Mouse (Mus musculus): ENCODE results near the gene Olfr1124. TPM values are rescaled to one million over a fixed set of nuclear protein-coding genes. Genes with fewer than 3 reads are reported as not detected.

The Olfr1124 gene
- polyA plus RNA-seq, 1 experiment, result not detected

DNA sequence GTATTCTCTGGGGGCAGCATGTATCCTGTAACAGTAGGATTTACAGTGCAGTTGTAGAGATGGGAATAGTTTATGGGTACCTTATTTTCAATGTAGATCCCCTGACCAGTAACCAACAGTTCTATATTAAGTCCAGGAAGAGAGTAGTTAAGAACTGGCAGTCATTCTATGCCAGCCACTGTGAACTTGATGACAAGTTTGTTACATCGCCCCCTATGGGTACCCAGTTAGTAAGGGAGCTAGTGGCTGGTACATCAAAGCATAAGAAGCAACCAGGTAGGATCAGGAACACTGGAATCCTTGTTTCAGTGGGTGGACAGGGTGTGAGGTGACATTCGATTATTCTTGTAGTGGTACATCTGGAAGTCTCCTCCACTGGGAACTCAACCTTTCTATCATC lies 52.2 kb downstream of the Olfr1124 start:
- Histone ChIP-seq H3K79me2 (ENCODE audit: control insufficient read depth, insufficient read depth) (no peaks in the 10 kb centered on the region), H3ac (ENCODE audit: control insufficient read depth, insufficient read length) (no peak overlapping the region), H3K36me3 (ENCODE audit: control insufficient read depth, insufficient read depth) (no peaks in the 10 kb centered on the region), H3K27me3 (ENCODE audit: control insufficient read depth, insufficient read depth, insufficient read length) (no peaks in the 10 kb centered on the region), H3K4me3 (no peak overlapping the region), H3K4me2 (ENCODE audit: low read depth) (no peak overlapping the region)
- TF ChIP-seq MYOG (IDR thresholded peaks at IDR 0.05; ENCODE audit: control insufficient read depth in 1 of 3, insufficient read depth in 1 of 3, insufficient read length in 2 of 3, low read depth in 2 of 3) (no peak), POLR2AphosphoS2 (IDR thresholded peaks at IDR 0.05; ENCODE audit: insufficient read length, low read depth) (no peak), SRF (IDR thresholded peaks at IDR 0.05; ENCODE audit: control insufficient read depth, insufficient read length, low read depth) (no peak), MAX (IDR thresholded peaks at IDR 0.05; ENCODE audit: low read depth) (no peak)

Other genes with a start within 250 kb of the Olfr1124 start
- gene Olfr1112, start 242.5 kb upstream of the Olfr1124 start, polyA plus RNA-seq (2012; fragmentation: generic; extraction: Trizol), result not detected
- not detected for gene Olfr1113, start 221.3 kb upstream of the Olfr1124 start, polyA plus RNA-seq (2012; fragmentation: generic; extraction: Trizol)
- not detected for gene Olfr1115, start 182.3 kb upstream of the Olfr1124 start, polyA plus RNA-seq (2012; fragmentation: generic; extraction: Trizol)
- not detected for gene Olfr1116, start 162.7 kb upstream of the Olfr1124 start, polyA plus RNA-seq (2012; fragmentation: generic; extraction: Trizol)
- not detected for gene Olfr1118, start 122.7 kb upstream of the Olfr1124 start, polyA plus RNA-seq (2012; fragmentation: generic; extraction: Trizol)
- not detected for gene Olfr1120, start 75.5 kb upstream of the Olfr1124 start, polyA plus RNA-seq (2012; fragmentation: generic; extraction: Trizol)
- gene Olfr1121, start 60.4 kb upstream of the Olfr1124 start, polyA plus RNA-seq (2012; fragmentation: generic; extraction: Trizol), result not detected
- gene Olfr1122, start 44.4 kb upstream of the Olfr1124 start, polyA plus RNA-seq (2012; fragmentation: generic; extraction: Trizol), result not detected
- gene Olfr1123, start 13.6 kb upstream of the Olfr1124 start, polyA plus RNA-seq (2012; fragmentation: generic; extraction: Trizol), result not detected
- not detected for gene Olfr1126, start 23.7 kb downstream of the Olfr1124 start, polyA plus RNA-seq (2012; fragmentation: generic; extraction: Trizol)
- not detected for gene Pramel7, start 66.8 kb downstream of the Olfr1124 start, polyA plus RNA-seq (2012; fragmentation: generic; extraction: Trizol)
- gene Pramel6, start 76.3 kb downstream of the Olfr1124 start, polyA plus RNA-seq (2012; fragmentation: generic; extraction: Trizol), result not detected
- not detected for gene Olfr153, start 101.5 kb downstream of the Olfr1124 start, polyA plus RNA-seq (2012; fragmentation: generic; extraction: Trizol)
- gene Olfr1128, start 115.3 kb downstream of the Olfr1124 start, polyA plus RNA-seq (2012; fragmentation: generic; extraction: Trizol), result not detected
- not detected for gene Olfr1129, start 143.6 kb downstream of the Olfr1124 start, polyA plus RNA-seq (2012; fragmentation: generic; extraction: Trizol)
- not detected for gene Olfr1130, start 175.9 kb downstream of the Olfr1124 start, polyA plus RNA-seq (2012; fragmentation: generic; extraction: Trizol)
- gene Olfr1131, start 196.8 kb downstream of the Olfr1124 start, polyA plus RNA-seq (2012; fragmentation: generic; extraction: Trizol), result not detected
- gene Olfr1132, start 207.3 kb downstream of the Olfr1124 start, polyA plus RNA-seq (2012; fragmentation: generic; extraction: Trizol), result not detected
- gene Olfr1133, start 217.1 kb downstream of the Olfr1124 start, polyA plus RNA-seq (2012; fragmentation: generic; extraction: Trizol), result not detected
- not detected for gene Olfr1134, start 228.2 kb downstream of the Olfr1124 start, polyA plus RNA-seq (2012; fragmentation: generic; extraction: Trizol)
- gene Olfr1135, start 243.4 kb downstream of the Olfr1124 start, polyA plus RNA-seq (2012; fragmentation: generic; extraction: Trizol), result not detected